In the genomic region with DNA sequence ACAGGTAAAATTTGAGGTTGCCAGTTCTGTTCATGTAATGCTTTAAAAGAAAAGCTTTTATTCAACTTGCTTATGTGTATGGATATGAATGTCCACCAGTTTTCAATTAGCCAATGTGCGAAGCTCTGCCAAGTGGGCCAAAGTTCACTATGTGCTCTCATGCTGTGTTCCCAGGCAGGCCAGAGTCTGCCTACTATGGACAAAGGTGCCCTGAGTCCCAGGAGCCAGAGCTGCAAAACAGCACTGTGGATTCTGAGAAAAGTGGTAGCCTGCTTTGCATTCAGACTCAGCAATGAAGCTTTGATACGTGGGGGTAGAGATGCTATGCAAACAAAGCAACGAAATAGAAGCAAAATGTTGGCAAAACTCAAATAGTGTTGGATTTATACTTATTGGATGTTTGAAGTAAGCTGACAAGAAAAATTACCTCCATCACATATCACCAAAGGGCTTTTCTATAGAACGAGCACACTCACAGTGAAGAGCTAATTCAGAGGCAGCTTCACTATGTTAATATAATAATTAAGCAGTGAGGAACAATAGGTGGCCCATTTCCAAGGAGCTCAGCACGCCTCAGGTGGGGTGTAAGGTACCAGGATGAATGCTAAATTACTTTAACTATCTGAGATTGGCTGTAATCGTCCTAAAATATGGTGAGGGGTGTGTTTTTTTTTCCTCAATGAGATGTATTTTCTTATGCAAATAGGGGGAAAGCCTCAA, we compare ENCODE assay signal across 8 mouse cellular contexts.
A peak's percentile ranks its signal among the peaks of the same experiment; 100 is the strongest.
DNase-seq lines count a peak whose midpoint lies in the region; ATAC-seq and TF ChIP-seq lines count a peak whose summit lies in the region.

No protein-coding gene starts in this region.

- H3K4me2 ChIP-seq in forebrain, embryonic 12.5 days: no peak overlapping the region
- no peak overlapping the region for H3K4me2 ChIP-seq in forebrain, embryonic 11.5 days (ENCODE audit: low read depth, low read length, severe bottlenecking)
- no peak overlapping the region for H3K4me2 ChIP-seq in forebrain, embryonic 16.5 days (ENCODE audit: low read length)
- no peak overlapping the region for H3K4me2 ChIP-seq in limb, embryonic 11.5 days (ENCODE audit: low read depth, severe bottlenecking)
- no peak overlapping the region for H3K4me2 ChIP-seq in stomach, postnatal 0 days (replicated peaks; ENCODE audit: low read depth)

- H3K36me3 ChIP-seq in forebrain, embryonic 12.5 days (replicated peaks): no peaks in the 10 kb centered on the region
- no peaks in the 10 kb centered on the region for H3K36me3 ChIP-seq in forebrain, embryonic 11.5 days (ENCODE audit: control insufficient read depth, insufficient read depth, low read length)
- no peaks in the 10 kb centered on the region for H3K36me3 ChIP-seq in forebrain, embryonic 16.5 days (ENCODE audit: control insufficient read depth, insufficient read depth)
- no peaks in the 10 kb centered on the region for H3K36me3 ChIP-seq in limb, embryonic 11.5 days (ENCODE audit: control insufficient read depth, insufficient read depth, low read length)
- no peaks in the 10 kb centered on the region for H3K36me3 ChIP-seq in stomach, postnatal 0 days (ENCODE audit: control insufficient read depth, insufficient read depth, low read length)

- no peak overlapping the region for H3K4me3 ChIP-seq in forebrain, embryonic 12.5 days (replicated peaks)
- H3K4me3 ChIP-seq in forebrain, embryonic 11.5 days (ENCODE audit: low read depth, low read length): no peak overlapping the region
- no peak overlapping the region for H3K4me3 ChIP-seq in forebrain, embryonic 16.5 days (replicated peaks; ENCODE audit: low read length)
- no peak overlapping the region for H3K4me3 ChIP-seq in limb, embryonic 11.5 days (ENCODE audit: low read depth, low read length)
- H3K4me3 ChIP-seq in stomach, postnatal 0 days (ENCODE audit: low read depth, low read length): no peak overlapping the region

- 31% methylated on average over 6 of the region's 6 CpGs for WGBS in forebrain, embryonic 12.5 days
- 48% methylated on average over 6 of the region's 6 CpGs for WGBS in forebrain, embryonic 11.5 days
- 10% methylated on average over 6 of the region's 6 CpGs for WGBS in forebrain, embryonic 16.5 days
- 49% methylated on average over 6 of the region's 6 CpGs for WGBS in limb, embryonic 11.5 days
- 52% methylated on average over 6 of the region's 6 CpGs for whole genome bisulfite sequencing in stomach, postnatal 0 days

- no peaks in the 10 kb centered on the region for H3K27me3 ChIP-seq in forebrain, embryonic 12.5 days
- no peaks in the 10 kb centered on the region for H3K27me3 ChIP-seq in forebrain, embryonic 11.5 days (ENCODE audit: control insufficient read depth, insufficient read depth, low read length)
- no peaks in the 10 kb centered on the region for H3K27me3 ChIP-seq in forebrain, embryonic 16.5 days (replicated peaks; ENCODE audit: control insufficient read depth, insufficient read depth, low read length)
- H3K27me3 ChIP-seq in limb, embryonic 11.5 days (ENCODE audit: control insufficient read depth, insufficient read depth, low read length): no peaks in the 10 kb centered on the region
- no peaks in the 10 kb centered on the region for H3K27me3 ChIP-seq in stomach, postnatal 0 days (ENCODE audit: control insufficient read depth, insufficient read depth, low read length)

- no peak for TF ChIP-seq EP300 in stomach, postnatal 0 days (optimal IDR thresholded peaks at IDR 0.05)

- no peak overlapping the region for H3K9ac ChIP-seq in forebrain, embryonic 12.5 days
- no peak overlapping the region for H3K9ac ChIP-seq in forebrain, embryonic 11.5 days (ENCODE audit: low read length)
- no peak overlapping the region for H3K9ac ChIP-seq in forebrain, embryonic 16.5 days (replicated peaks; ENCODE audit: low read depth, low read length)
- H3K9ac ChIP-seq in limb, embryonic 11.5 days (ENCODE audit: low read length): no peak overlapping the region
- no peak overlapping the region for H3K9ac ChIP-seq in stomach, postnatal 0 days (ENCODE audit: low read length)

- DNase-seq in forebrain, embryonic 11.5 days (ENCODE audit: low spot score): no peak
- peak; percentile 35 for DNase-seq in lung, postnatal 10 days
- DNase-seq in lung, postnatal 25 days (ENCODE audit: low spot score): no peak
- peak; percentile 47 for DNase-seq in limb, embryonic 11.5 days (ENCODE audit: low spot score)
- DNase-seq in stomach, postnatal 0 days (ENCODE audit: low spot score): no peak
- no peak for DNase-seq in c-Kit-positive CD71-positive TER-119-positive erythroid progenitor cells, embryonic 14.5 days (ENCODE audit: low spot score)

- peak; percentile 63 for ATAC-seq in forebrain, embryonic 12.5 days (ENCODE audit: low FRiP score)
- no peak for ATAC-seq in forebrain, embryonic 11.5 days (replicated peaks; ENCODE audit: low FRiP score)
- peak; percentile 79 for ATAC-seq in forebrain, embryonic 16.5 days
- ATAC-seq in limb, embryonic 11.5 days (ENCODE audit: insufficient number of reproducible peaks, low FRiP score, low TSS enrichment, low read depth): no peak
- ATAC-seq in stomach, postnatal 0 days (ENCODE audit: low FRiP score, low TSS enrichment): no peak

- peaks cover 14% of the 10 kb centered on the region for H3K4me1 ChIP-seq in forebrain, embryonic 12.5 days
- H3K4me1 ChIP-seq in forebrain, embryonic 11.5 days (replicated peaks; ENCODE audit: control insufficient read depth, insufficient read depth, low read length): peaks cover 5% of the 10 kb centered on the region; the same call in 1 of the 2 replicates
- peaks cover 12% of the 10 kb centered on the region for H3K4me1 ChIP-seq in forebrain, embryonic 16.5 days (replicated peaks; ENCODE audit: control insufficient read depth, insufficient read depth, low read length)
- H3K4me1 ChIP-seq in limb, embryonic 11.5 days (ENCODE audit: control insufficient read depth, insufficient read depth, low read length): peaks cover 7% of the 10 kb centered on the region; the same call in 1 of the 2 replicates
- no peaks in the 10 kb centered on the region for H3K4me1 ChIP-seq in stomach, postnatal 0 days (replicated peaks; ENCODE audit: control insufficient read depth, insufficient read depth)

- no peak for TF ChIP-seq CTCF in stomach, postnatal 0 days (IDR thresholded peaks at IDR 0.05; ENCODE audit: low read depth)

- no peaks in the 10 kb centered on the region for H3K9me3 ChIP-seq in forebrain, embryonic 12.5 days
- H3K9me3 ChIP-seq in forebrain, embryonic 11.5 days (ENCODE audit: control insufficient read depth, low read length): no peaks in the 10 kb centered on the region
- H3K9me3 ChIP-seq in forebrain, embryonic 16.5 days (ENCODE audit: control insufficient read depth, low read length): no peaks in the 10 kb centered on the region
- H3K9me3 ChIP-seq in limb, embryonic 11.5 days (ENCODE audit: control insufficient read depth, low read length): no peaks in the 10 kb centered on the region
- no peaks in the 10 kb centered on the region for H3K9me3 ChIP-seq in stomach, postnatal 0 days (ENCODE audit: control insufficient read depth, low read length)

- no peak overlapping the region for H3K27ac ChIP-seq in forebrain, embryonic 12.5 days
- no peak overlapping the region for H3K27ac ChIP-seq in forebrain, embryonic 11.5 days (ENCODE audit: low read depth, low read length)
- H3K27ac ChIP-seq in forebrain, embryonic 16.5 days (ENCODE audit: low read length): no peak overlapping the region
- H3K27ac ChIP-seq in limb, embryonic 11.5 days (replicated peaks; ENCODE audit: low read depth, low read length): 0 out of 2 replicates have a peak overlapping the region, but pooled peaks have one; percentile 14
- no peak overlapping the region for H3K27ac ChIP-seq in stomach, postnatal 0 days (replicated peaks)

Comparison
In these comparisons a context has a peak if more than half of its experiments do, and no peak if none do; other contexts are left out.
1. ATAC-seq: peak in forebrain, embryonic 12.5 days (single experiment) and forebrain, embryonic 16.5 days (single experiment); none in forebrain, embryonic 11.5 days (single experiment), limb, embryonic 11.5 days (single experiment) and stomach, postnatal 0 days (single experiment).
2. DNase-seq: peak in lung, postnatal 10 days (single experiment) and limb, embryonic 11.5 days (single experiment); none in forebrain, embryonic 11.5 days (single experiment), lung, postnatal 25 days (single experiment), stomach, postnatal 0 days (single experiment) and c-Kit-positive CD71-positive TER-119-positive erythroid progenitor cells, embryonic 14.5 days (single experiment).